Mouse (Mus musculus) CH12.LX (cell line): ENCODE measurements around the gene Gm20388. TPM values are rescaled to one million over a fixed set of nuclear protein-coding genes. Genes with fewer than 3 reads are reported as not detected.

ENCODE experiments used
- DNase-seq: peaks from one replicate; pipeline ENCODE4 v3.0.0-alpha.2; 2013; ENCODE audit errors: extremely low read depth
- H3K27ac ChIP-seq: 2 replicates; pipeline ENCODE4 v1.5.1; 2012; ENCODE audit warnings: low read depth, mild to moderate bottlenecking, control low read depth, moderate library complexity; ENCODE audit not compliant: insufficient read depth
- H3K27me3 ChIP-seq: replicated peaks from 2 replicates; pipeline ENCODE3; 2012; ENCODE audit warnings: inconsistent platforms
- H3K36me3 ChIP-seq, 2 experiments: replicated peaks in 1 of 2; 2 replicates each; pipeline versions ENCODE3 to v1.6.1; 2012; ENCODE audit warnings: inconsistent platforms in 1 of 2, low read length in 1 of 2, mild to moderate bottlenecking in 1 of 2, mixed read lengths in 1 of 2, moderate library complexity in 1 of 2; ENCODE audit not compliant: control insufficient read depth in 1 of 2, insufficient read depth in 1 of 2
- H3K4me1 ChIP-seq, 2 experiments: 2 replicates each; pipeline ENCODE4 v1.6.1; 2012; ENCODE audit warnings: inconsistent platforms in 1 of 2, moderate library complexity in 1 of 2; ENCODE audit not compliant: insufficient read depth in 2 of 2, control insufficient read depth in 1 of 2
- H3K4me2 ChIP-seq: 2 replicates; pipeline ENCODE4 v1.6.1; 2012; ENCODE audit warnings: low read depth, mild to moderate bottlenecking, control low read depth; ENCODE audit not compliant: poor library complexity, insufficient read depth, severe bottlenecking
- H3K4me3 ChIP-seq, 3 experiments: fragments of 150-350 bp in 1 of 3; sonication (generic) in 1 of 3; replicated peaks in 1 of 3; 2 replicates each; pipeline versions ENCODE3 to v1.5.1; 2011 to 2012; ENCODE audit warnings: low read depth in 2 of 3, low read length in 2 of 3, mild to moderate bottlenecking in 2 of 3, moderate library complexity in 2 of 3, control low read depth in 1 of 3, improper control_type of control experiment in 1 of 3, inconsistent platforms in 1 of 3, mixed read lengths in 1 of 3; ENCODE audit not compliant: poor library complexity in 1 of 3
- H3K79me2 ChIP-seq: replicated peaks from 2 replicates; pipeline ENCODE4 v1.6.1; 2012; ENCODE audit warnings: mild to moderate bottlenecking, moderate library complexity; ENCODE audit not compliant: control insufficient read depth, poor library complexity, insufficient read depth, severe bottlenecking; ENCODE audit errors: extremely low read depth
- H3K9ac ChIP-seq: 2 replicates; pipeline ENCODE4 v1.6.1; 2012; ENCODE audit warnings: low read depth, mild to moderate bottlenecking, control low read depth, moderate library complexity; ENCODE audit not compliant: insufficient read depth
- H3K9me3 ChIP-seq: replicated peaks from 2 replicates; pipeline ENCODE3; 2012; ENCODE audit warnings: low read length, inconsistent platforms, mixed read lengths
- CHD1 ChIP-seq: IDR thresholded peaks from 2 replicates; pipeline ENCODE4 v1.6.1; 2012; ENCODE audit warnings: low read depth, low read length, improper control_type of control experiment, inconsistent platforms
- CHD2 ChIP-seq: IDR thresholded peaks from 2 replicates; pipeline ENCODE4 v1.6.1; 2011; ENCODE audit warnings: low read length, improper control_type of control experiment
- E2F4 ChIP-seq: IDR thresholded peaks from 2 replicates; pipeline ENCODE4 v1.6.1; 2011; ENCODE audit warnings: low read depth, low read length, improper control_type of control experiment; ENCODE audit not compliant: insufficient replicate concordance
- HCFC1 ChIP-seq: IDR thresholded peaks from 2 replicates; pipeline ENCODE4 v1.6.1; 2012; ENCODE audit warnings: low read depth, mild to moderate bottlenecking, inconsistent platforms, low read length, improper control_type of control experiment
- IRF4 ChIP-seq: IDR thresholded peaks from 2 replicates; pipeline ENCODE4 v1.6.1; 2014; ENCODE audit warnings: low read depth, mild to moderate bottlenecking, inconsistent platforms, low read length, improper control_type of control experiment
- JUN ChIP-seq: IDR thresholded peaks from 2 replicates; pipeline ENCODE4 v1.6.1; 2011; ENCODE audit warnings: low read depth, mild to moderate bottlenecking, low read length, improper control_type of control experiment, moderate library complexity; ENCODE audit not compliant: insufficient read depth
- KAT2A ChIP-seq: IDR thresholded peaks from 2 replicates; pipeline ENCODE4 v1.6.1; 2012; ENCODE audit warnings: low read length, improper control_type of control experiment, inconsistent platforms; ENCODE audit not compliant: insufficient replicate concordance
- MAX ChIP-seq: IDR thresholded peaks from 2 replicates; pipeline ENCODE4 v1.6.1; 2011; ENCODE audit warnings: low read length, improper control_type of control experiment
- MAZ ChIP-seq: IDR thresholded peaks from 2 replicates; pipeline ENCODE4 v1.6.1; 2012; ENCODE audit warnings: low read depth, mild to moderate bottlenecking, inconsistent platforms, low read length, improper control_type of control experiment, moderate library complexity
- MEF2A ChIP-seq: IDR thresholded peaks from 2 replicates; pipeline ENCODE4 v1.6.1; 2014; ENCODE audit warnings: low read depth, mild to moderate bottlenecking, inconsistent platforms, low read length, improper control_type of control experiment, borderline replicate concordance
- MYC ChIP-seq: IDR thresholded peaks from 2 replicates; pipeline ENCODE4 v1.6.1; 2011; ENCODE audit warnings: low read depth, mild to moderate bottlenecking, improper control_type of control experiment, low read length
- NRF1 ChIP-seq: IDR thresholded peaks from 2 replicates; pipeline ENCODE4 v1.6.1; 2014; ENCODE audit warnings: low read depth, mild to moderate bottlenecking, inconsistent platforms, low read length, improper control_type of control experiment, moderate library complexity
- PAX5 ChIP-seq: IDR thresholded peaks from 2 replicates; pipeline ENCODE4 v1.6.1; 2012; ENCODE audit warnings: low read length, inconsistent platforms, mixed read lengths
- POLR2AphosphoS2 ChIP-seq: IDR thresholded peaks from 2 replicates; pipeline ENCODE4 v1.6.1; 2011; ENCODE audit warnings: low read depth, low read length, improper control_type of control experiment
- RCOR1 ChIP-seq: conservative IDR thresholded peaks from 2 replicates; pipeline ENCODE4 v1.6.1; 2012; ENCODE audit warnings: low read depth, mild to moderate bottlenecking, inconsistent platforms, low read length, improper control_type of control experiment
- TBP ChIP-seq: conservative IDR thresholded peaks from 2 replicates; pipeline ENCODE4 v1.6.1; 2011; ENCODE audit warnings: low read depth, low read length, improper control_type of control experiment
- USF1 ChIP-seq: IDR thresholded peaks from 2 replicates; pipeline ENCODE4 v1.6.1; 2014; ENCODE audit warnings: low read depth, mild to moderate bottlenecking, inconsistent platforms, low read length, improper control_type of control experiment
- ZC3H11A ChIP-seq: IDR thresholded peaks from 2 replicates; pipeline ENCODE4 v1.6.1; 2012; ENCODE audit warnings: low read depth, mild to moderate bottlenecking, inconsistent platforms, low read length, improper control_type of control experiment
- ZKSCAN1 ChIP-seq: IDR thresholded peaks from 2 replicates; pipeline ENCODE4 v1.6.1; 2012; ENCODE audit warnings: low read depth, inconsistent platforms, low read length, improper control_type of control experiment, borderline replicate concordance
- ZMIZ1 ChIP-seq: IDR thresholded peaks from 2 replicates; pipeline ENCODE4 v1.6.1; 2012; ENCODE audit warnings: low read depth, mild to moderate bottlenecking, inconsistent platforms, low read length, improper control_type of control experiment
- dilution Hi-C: fragments of 300-500 bp; cut with MboI; formaldehyde crosslinking; loops from 2 replicates; pipeline ENCODE4 v1.14.3; 2020; ENCODE audit warnings: low sequenced_read_pairs; ENCODE audit not compliant: extremely low pct_unique_long_range_greater_than_20kb, extremely low pct_ligation_motif_present
- in situ Hi-C: fragments of 300-500 bp; cut with MboI; formaldehyde crosslinking; loops from 3 replicates; pipeline ENCODE4 v1.14.3; 2019; ENCODE audit warnings: low sequenced_read_pairs, low pct_ligation_motif_present, low pct_unique_long_range_greater_than_20kb, mixed read lengths
- polyA plus RNA-seq: library from polyadenylated mRNA; unstranded; fragments of >175 nt; gene quantifications from 2 replicates; pipeline ENCODE4 v1.2.1, GENCODE M21; 2012; ENCODE audit warnings: low read depth; ENCODE audit not compliant: insufficient read length
- total RNA-seq, 2 experiments: library from RNA; depleted of rRNA; stranded (reverse); fragments of 300-350 nt in 1 of 2; fragments of >200 nt in 1 of 2; gene quantifications; 2 replicates each; pipeline ENCODE4 v1.2.3; 2012 to 2014

The Gm20388 gene
- total and polyA plus RNA-seq, 3 experiments = 14.8 to 26.3 (median 22.2) TPM

DNA sequence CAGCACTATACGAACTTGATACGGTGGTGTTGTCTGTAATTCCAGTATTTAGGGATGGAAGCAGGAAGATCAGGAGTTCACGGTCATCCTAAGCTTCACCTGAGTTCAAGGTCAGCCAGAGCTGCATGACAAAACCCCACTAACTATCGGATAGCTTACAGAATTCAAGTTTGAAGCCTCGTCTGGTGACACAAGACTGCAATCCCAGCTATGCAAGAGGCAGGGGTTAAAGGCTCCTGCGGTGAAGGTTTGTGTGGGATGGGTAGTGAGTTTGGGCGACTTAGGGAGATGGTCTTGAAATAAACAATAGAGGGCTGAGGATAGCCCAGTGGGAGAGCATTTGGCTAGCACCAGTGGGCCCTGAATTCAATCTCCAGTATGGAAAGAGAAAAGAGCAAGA, 4287.6 kb downstream of the Gm20388 start:
- DNase-seq = no peak
- TF ChIP-seq CHD1 (no peak), NRF1 (no peak)
- Histone ChIP-seq H3K4me1 (peaks cover 0 to 5% of the 10 kb centered on the region in 2 experiments; a peak in 1 of 4 replicates), H3K79me2 (no peaks in the 10 kb centered on the region), H3K27ac (no peak overlapping the region), H3K27me3 (no peaks in the 10 kb centered on the region), H3K4me3 (no peak overlapping the region), H3K36me3 (no peaks in the 10 kb centered on the region), H3K9me3 (no peaks in the 10 kb centered on the region), H3K9ac (no peak overlapping the region), H3K4me2 (no peak overlapping the region)
- dilution Hi-C loops = no loop called here
- in situ Hi-C loops = no loop called here

DNA sequence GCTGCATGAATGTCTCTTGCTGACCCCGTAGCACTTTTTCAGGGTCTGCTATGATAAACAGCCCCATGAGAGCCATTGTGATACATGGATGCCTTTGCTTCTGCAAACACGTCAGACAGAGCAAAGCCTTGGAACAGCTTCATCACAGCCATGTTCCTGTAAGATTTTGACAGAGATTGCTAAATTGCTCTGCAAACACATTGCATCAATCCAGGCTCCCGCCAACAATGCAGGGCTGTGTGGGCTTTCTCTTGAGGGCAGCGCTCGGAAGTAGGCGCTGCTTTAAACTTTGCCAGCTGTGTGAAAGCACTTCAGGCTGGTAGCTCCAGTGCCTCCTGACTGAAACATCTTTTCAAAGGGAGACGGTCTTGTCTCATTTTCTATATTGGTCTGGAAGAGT, 4289.8 kb downstream of the Gm20388 start:
- in situ Hi-C loops = no loop called here
- H3K36me3 ChIP-seq = no peaks in the 10 kb centered on the region
- peaks cover 0 to 5% of the 10 kb centered on the region in 2 experiments; a peak in 1 of 4 replicates for H3K4me1 ChIP-seq
- H3K27me3 ChIP-seq = no peaks in the 10 kb centered on the region
- TF ChIP-seq TBP = no peak
- no peak for TF ChIP-seq USF1
- TF ChIP-seq ZKSCAN1 = no peak
- no peak for TF ChIP-seq MYC
- TF ChIP-seq ZMIZ1 = no peak
- TF ChIP-seq PAX5 = no peak
- TF ChIP-seq MAX = no peak
- no peak for TF ChIP-seq POLR2AphosphoS2
- no peak for TF ChIP-seq ZC3H11A
- no peak for TF ChIP-seq IRF4
- TF ChIP-seq CHD2 = no peak
- no peak for TF ChIP-seq MEF2A
- TF ChIP-seq RCOR1 = no peak
- TF ChIP-seq E2F4 = no peak
- TF ChIP-seq JUN = no peak
- no peak for TF ChIP-seq HCFC1
- TF ChIP-seq MAZ = no peak
- TF ChIP-seq KAT2A = no peak
- no peaks in the 10 kb centered on the region for H3K79me2 ChIP-seq
- no peaks in the 10 kb centered on the region for H3K9me3 ChIP-seq
- H3K27ac ChIP-seq = no peak overlapping the region
- no peak overlapping the region for H3K4me2 ChIP-seq
- no peak for DNase-seq
- no peak overlapping the region for H3K4me3 ChIP-seq
- dilution Hi-C loops = no loop called here
- no peak overlapping the region for H3K9ac ChIP-seq
